8 mouse cellular contexts compared by ENCODE assay signal in genomic region chr3:83273555-83274244, GRCm38 (mm10).
A peak's percentile ranks its signal among the peaks of the same experiment; 100 is the strongest.
DNase-seq lines count a peak whose midpoint lies in the region; ATAC-seq and TF ChIP-seq lines count a peak whose summit lies in the region.

No protein-coding gene starts in this region.

- no peak overlapping the region for H3K27ac ChIP-seq in left cerebral cortex, adult 2 months

- intact Hi-C loops in gastrocnemius, postnatal 14 days (cut with DNase I; ENCODE audit: low total_unique reads), result loop anchor here (5.0 kb wide), 1 partner anchor 166 kb away; no protein-coding TSS in a partner anchor
- intact Hi-C loops in left cerebral cortex, adult 2 months (cut with DNase I), result loop anchor here (1.0 kb wide), 2 partner anchors 163 to 274 kb away; no protein-coding TSS in a partner anchor

- TF ChIP-seq CTCF in left cerebral cortex, adult 2 months (IDR thresholded peaks at IDR 0.05), result peak; percentile 90

- no peak for ATAC-seq in CD4-positive, CD25-positive, alpha-beta regulatory T cell, adult 4 months
- peak; percentile 87 for ATAC-seq in megakaryocyte progenitor cell, adult 5-6 weeks (replicated peaks; ENCODE audit: poor library complexity)

- peak; percentile 30 for DNase-seq in CD4-positive, CD25-positive, alpha-beta regulatory T cell, adult 2 months (ENCODE audit: low read depth, low spot score)
- peak; percentile 53 to 70 for DNase-seq in cerebellum, postnatal 36 days
- peak; percentile 40 for DNase-seq in gastrocnemius, postnatal 14 days
- DNase-seq in induced T-regulatory cell, adult 2 months (ENCODE audit: low read depth), result peak; percentile 40
- DNase-seq in left cerebral cortex, adult 2 months (ENCODE audit: extremely low spot score in 1 of 2, low spot score in 2 of 2), result peak; percentile 67 to 70
- DNase-seq in right cerebral cortex, postnatal 36 days (ENCODE audit: low spot score in 2 of 2), result peak; percentile 42 to 45

- H3K4me3 ChIP-seq in left cerebral cortex, adult 2 months, result no peak overlapping the region
